Mouse (Mus musculus) lung, postnatal 0 days (tissue): ENCODE results near the gene Gm5136.

ENCODE experiments used
- CTCF ChIP-seq: IDR thresholded peaks from 2 replicates; pipeline ENCODE4 v1.5.1; 2016; ENCODE audit warnings: antibody characterized with exemption, mild to moderate bottlenecking
- EP300 ChIP-seq: IDR thresholded peaks from 2 replicates; pipeline ENCODE4 v1.6.1; 2016; ENCODE audit warnings: antibody characterized with exemption, mild to moderate bottlenecking, control low read depth

DNA sequence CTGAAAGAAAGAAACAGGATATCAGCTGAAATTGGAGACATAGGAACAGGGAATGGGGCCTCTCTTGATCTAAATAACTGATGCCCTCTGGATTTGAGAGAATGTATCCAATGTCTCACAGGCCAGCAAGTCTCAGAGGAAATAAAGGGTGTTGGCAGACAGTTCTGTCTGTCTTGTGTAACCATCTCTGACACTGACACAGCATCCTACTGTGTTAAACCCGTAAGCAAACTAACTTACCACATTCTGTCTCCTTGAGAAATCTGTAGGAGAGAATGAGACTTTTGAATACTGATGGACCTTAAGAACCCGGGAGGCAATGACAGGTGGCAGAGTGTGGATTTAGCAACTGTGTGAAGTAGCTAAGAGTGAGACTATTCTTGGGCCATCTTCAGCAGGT lies 41.7 kb downstream of the Gm5136 start:
- TF ChIP-seq EP300 (no peak), CTCF (no peak)
